Mouse (Mus musculus): ENCODE results near the gene H2-Q4.
"Not testable (repeated sequence)": the region's sequence is repeated elsewhere in the genome, so short reads cannot be mapped to it uniquely, and the experiment has no call there.

H2-Q4 gene

GRCm38 (mm10) chr17:35420206-35420810, 40.9 kb downstream of the H2-Q4 start:
- not testable (repeated sequence) for DNase-seq (ENCODE audit: low spot score in 2 of 2)

- DNase-seq (ENCODE audit: low spot score in 2 of 2), result not testable (repeated sequence)
Measured at GRCm38 (mm10) chr17:35421331-35421730, 41.9 kb downstream of the H2-Q4 start.

- not testable (repeated sequence) for DNase-seq (ENCODE audit: low spot score in 2 of 2)
Measured at GRCm38 (mm10) chr17:35422360-35422759, 42.9 kb downstream of the H2-Q4 start.

GRCm38 (mm10) chr17:35423131-35423810, 43.9 kb downstream of the H2-Q4 start:
- not testable (repeated sequence) for DNase-seq (ENCODE audit: low spot score in 2 of 2)

GRCm38 (mm10) chr17:35424106-35424505, 44.7 kb downstream of the H2-Q4 start:
- DNase-seq (ENCODE audit: low spot score in 2 of 2), result not testable (repeated sequence)

GRCm38 (mm10) chr17:35424624-35425416, 45.4 kb downstream of the H2-Q4 start, which contains the start of gene H2-Q6:
H2-Q6 (plus strand) TSS chr17:35424850.
- peak in 1 of 2 experiments; percentile 51 for DNase-seq (ENCODE audit: low spot score in 2 of 2)

GRCm38 (mm10) chr17:35425474-35425873, 46.1 kb downstream of the H2-Q4 start:
- not testable (repeated sequence) for DNase-seq (ENCODE audit: low spot score in 2 of 2)

- not testable (repeated sequence) for DNase-seq (ENCODE audit: low spot score in 2 of 2)
Measured at GRCm38 (mm10) chr17:35428883-35429282, 49.5 kb downstream of the H2-Q4 start.

GRCm38 (mm10) chr17:35430671-35431070, 51.3 kb downstream of the H2-Q4 start:
- DNase-seq (ENCODE audit: low spot score in 2 of 2), result not testable (repeated sequence)

- not testable (repeated sequence) for DNase-seq (ENCODE audit: low spot score in 2 of 2)
Measured at GRCm38 (mm10) chr17:35432167-35432566, 52.8 kb downstream of the H2-Q4 start.

- DNase-seq (ENCODE audit: low spot score in 2 of 2), result not testable (repeated sequence)
Measured at GRCm38 (mm10) chr17:35434836-35435235, 55.4 kb downstream of the H2-Q4 start.
